Mouse (Mus musculus): ENCODE measurements at regions not wholly inside any gene's neighbourhood (a gene's known extent, or its start where the extent isn't known, plus 50 kb on each side); places are given as distances from the start of the nearest gene placed in this dataset.
A peak's percentile ranks its signal among the peaks of the same experiment; 100 is the strongest.

GRCm38 (mm10) chr4:56686141-56686540 is 53.7 kb upstream of the Gm26657 start:
- H3K4me1 ChIP-seq, result peaks cover 14% of the 10 kb centered on the region
- H3K27me3 ChIP-seq (ENCODE audit: low read depth, poor library complexity, severe bottlenecking), result peaks cover 10% of the 10 kb centered on the region
- H3K27ac ChIP-seq, result no peak overlapping the region
- H3K4me3 ChIP-seq, result no peak overlapping the region
- H3K36me3 ChIP-seq, result no peaks in the 10 kb centered on the region
- no peaks in the 10 kb centered on the region for H3K9me3 ChIP-seq (replicated peaks)
- 66% methylated on average over 8 of the region's 8 CpGs for WGBS
- DNase-seq (ENCODE audit: low spot score), result no peak

DNA sequence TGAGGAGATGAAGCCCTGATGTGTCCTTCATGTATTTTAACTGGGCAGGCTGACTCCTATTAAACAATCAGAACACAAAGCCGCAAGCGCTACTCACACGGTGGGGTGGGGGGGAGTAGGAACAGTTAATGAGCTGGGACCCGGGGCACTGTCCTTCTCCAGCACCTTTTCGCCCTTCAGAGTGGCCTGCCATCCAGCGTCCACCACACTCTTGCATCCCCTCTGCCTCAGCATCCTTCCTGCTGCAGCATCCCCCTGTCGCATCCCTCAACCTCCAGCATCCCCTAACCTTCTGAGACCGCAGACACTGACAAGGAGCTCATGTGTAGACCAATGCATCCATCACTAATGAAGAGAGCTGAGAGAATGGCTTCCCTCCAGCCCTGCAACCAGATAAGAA is 54.2 kb upstream of the Gm26657 start:
- Histone ChIP-seq H3K9me3 (replicated peaks) (no peaks in the 10 kb centered on the region), H3K4me3 (no peak overlapping the region), H3K27ac (no peak overlapping the region), H3K27me3 (ENCODE audit: low read depth, poor library complexity, severe bottlenecking) (peaks cover 10% of the 10 kb centered on the region), H3K36me3 (no peaks in the 10 kb centered on the region), H3K4me1 (peaks cover 18% of the 10 kb centered on the region)
- no peak for DNase-seq (ENCODE audit: low spot score)
- 52% methylated on average over 8 of the region's 8 CpGs for WGBS

DNA sequence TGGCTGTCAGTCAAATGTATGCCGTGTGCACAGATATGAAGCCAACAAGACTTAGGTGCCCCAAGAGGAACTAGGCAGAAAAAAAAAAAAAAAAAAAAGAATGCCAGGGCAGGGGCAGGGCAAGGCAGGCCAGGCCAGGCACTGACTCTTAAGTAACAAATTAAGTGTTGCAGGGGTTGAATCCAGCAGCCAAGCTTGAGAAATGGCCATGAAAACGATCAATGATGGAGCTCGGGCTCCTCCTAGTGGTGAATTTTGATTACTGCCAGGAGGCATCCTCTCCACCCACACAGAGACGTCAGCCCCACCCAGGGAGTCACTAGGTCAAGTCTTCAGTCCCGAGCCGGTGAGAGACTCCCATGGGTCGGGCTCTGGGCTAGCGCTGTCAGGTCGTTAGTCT is 54.7 kb upstream of the Gm26657 start:
- Histone ChIP-seq H3K9me3 (replicated peaks) (no peaks in the 10 kb centered on the region), H3K27ac (no peak overlapping the region), H3K36me3 (no peaks in the 10 kb centered on the region), H3K4me1 (peaks cover 23% of the 10 kb centered on the region), H3K27me3 (ENCODE audit: low read depth, poor library complexity, severe bottlenecking) (peaks cover 10% of the 10 kb centered on the region), H3K4me3 (no peak overlapping the region)
- WGBS, result 11% methylated on average over 9 of the region's 9 CpGs
- peak; percentile 90 for DNase-seq (ENCODE audit: low spot score)

DNA sequence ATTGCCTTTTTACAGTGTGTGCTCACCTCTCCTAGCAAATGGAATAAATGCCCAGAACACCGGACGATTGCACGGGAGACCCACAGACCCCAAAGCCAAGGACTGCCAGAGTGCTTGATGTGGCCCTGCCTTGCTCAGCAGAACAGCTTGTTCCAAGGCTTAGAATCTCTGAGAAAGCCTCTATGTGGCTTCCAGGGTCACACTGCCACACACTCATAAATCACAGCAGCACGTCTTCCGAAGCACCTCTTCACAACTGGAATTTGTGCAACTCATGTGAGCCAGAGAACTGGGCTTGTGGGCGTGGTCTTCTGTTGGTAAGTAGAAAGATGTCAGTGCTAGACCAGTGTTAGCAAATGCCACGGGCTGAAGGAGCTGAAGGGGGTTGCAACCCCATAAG is 55.8 kb upstream of the Gm26657 start:
- DNase-seq (ENCODE audit: low spot score), result no peak
- H3K4me1 ChIP-seq, result peaks cover 24% of the 10 kb centered on the region

GRCm38 (mm10) chr4:56681121-56681520 is 58.7 kb upstream of the Gm26657 start:
- Histone ChIP-seq H3K9me3 (replicated peaks) (no peaks in the 10 kb centered on the region), H3K36me3 (no peaks in the 10 kb centered on the region), H3K4me3 (no peak overlapping the region), H3K4me1 (peaks cover 24% of the 10 kb centered on the region), H3K27ac (no peak overlapping the region), H3K27me3 (ENCODE audit: low read depth, poor library complexity, severe bottlenecking) (peaks cover 6% of the 10 kb centered on the region)
- no peak for DNase-seq (ENCODE audit: low spot score)
- WGBS, result 76% methylated on average over 8 of the region's 8 CpGs

More for the DNA sequence above, 55.8 kb upstream of the Gm26657 start:
- Histone ChIP-seq H3K27ac (no peak overlapping the region), H3K9me3 (replicated peaks) (no peaks in the 10 kb centered on the region), H3K27me3 (ENCODE audit: low read depth, poor library complexity, severe bottlenecking) (peaks cover 10% of the 10 kb centered on the region), H3K36me3 (no peaks in the 10 kb centered on the region), H3K4me3 (no peak overlapping the region)
- WGBS, result 69% methylated on average over 7 of the region's 7 CpGs

DNA sequence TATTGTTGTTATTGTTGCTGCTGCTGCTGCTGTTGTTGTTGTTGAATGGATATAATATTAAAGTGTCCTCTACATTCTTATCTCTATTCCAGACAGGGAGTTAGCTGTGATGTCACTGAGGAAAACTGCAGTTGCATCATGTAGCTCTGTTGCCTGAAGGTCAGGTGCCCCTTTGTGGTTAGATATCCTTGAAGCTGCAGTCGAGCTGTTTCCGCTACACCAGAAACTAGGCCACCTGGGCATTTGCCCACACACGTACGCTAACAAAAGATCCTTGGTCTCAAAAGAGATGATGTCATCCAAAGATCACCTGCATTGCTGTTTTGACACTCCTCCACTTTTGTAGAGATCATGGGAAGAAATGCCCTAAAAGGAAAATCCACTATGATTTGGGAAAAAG is 66.0 kb upstream of the Gm26657 start:
- 93% methylated on average over 4 of the region's 4 CpGs for WGBS
- no peaks in the 10 kb centered on the region for H3K36me3 ChIP-seq
- no peak for DNase-seq (ENCODE audit: low spot score)
- no peak overlapping the region for H3K27ac ChIP-seq
- H3K4me3 ChIP-seq, result no peak overlapping the region
- H3K9me3 ChIP-seq (replicated peaks), result no peaks in the 10 kb centered on the region
- H3K27me3 ChIP-seq (ENCODE audit: low read depth, poor library complexity, severe bottlenecking), result no peaks in the 10 kb centered on the region
- no peaks in the 10 kb centered on the region for H3K4me1 ChIP-seq

- WGBS, result 87% methylated on average over 2 of the region's 2 CpGs
- H3K4me3 ChIP-seq, result no peak overlapping the region
- no peaks in the 10 kb centered on the region for H3K9me3 ChIP-seq (replicated peaks)
- no peaks in the 10 kb centered on the region for H3K27me3 ChIP-seq (ENCODE audit: low read depth, poor library complexity, severe bottlenecking)
- H3K36me3 ChIP-seq, result no peaks in the 10 kb centered on the region
- no peak for DNase-seq (ENCODE audit: low spot score)
- H3K4me1 ChIP-seq, result no peaks in the 10 kb centered on the region
- H3K27ac ChIP-seq, result no peak overlapping the region
Measured at GRCm38 (mm10) chr4:56664921-56665320, 74.9 kb upstream of the Gm26657 start.

GRCm38 (mm10) chr4:56661816-56662215 is 78.1 kb upstream of the Gm26657 start:
- WGBS, result 79% methylated on average over 5 of the region's 5 CpGs
- DNase-seq (ENCODE audit: low spot score), result no peak
- no peaks in the 10 kb centered on the region for H3K27me3 ChIP-seq (ENCODE audit: low read depth, poor library complexity, severe bottlenecking)

DNA sequence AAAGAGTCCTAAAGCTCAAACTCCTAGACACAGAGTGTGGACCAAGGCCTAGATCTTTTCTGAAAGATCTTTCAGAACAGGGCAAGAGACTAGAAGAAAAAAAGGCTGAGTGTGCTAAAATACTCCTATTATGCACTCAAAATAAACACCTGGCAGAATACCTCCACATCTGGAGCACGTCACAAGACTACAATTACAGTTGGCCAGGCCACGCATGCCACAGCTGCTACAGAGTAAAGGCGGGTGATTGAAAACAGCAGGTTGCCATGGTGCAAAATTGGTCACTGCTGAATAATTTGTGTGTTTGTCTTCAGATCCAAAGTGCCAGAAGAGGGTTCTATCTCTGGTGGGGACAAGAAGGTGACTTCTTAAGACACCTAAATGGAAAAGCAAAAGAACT is 82.8 kb upstream of the Gm26657 start:
- H3K27me3 ChIP-seq (ENCODE audit: low read depth, poor library complexity, severe bottlenecking), result no peaks in the 10 kb centered on the region
- no peak overlapping the region for H3K4me3 ChIP-seq
- DNase-seq (ENCODE audit: low spot score), result peak; percentile 56
- H3K4me1 ChIP-seq, result peaks cover 17% of the 10 kb centered on the region
- 45% methylated on average over 3 of the region's 3 CpGs for WGBS
- no peaks in the 10 kb centered on the region for H3K36me3 ChIP-seq
- no peak overlapping the region for H3K27ac ChIP-seq
- H3K9me3 ChIP-seq (replicated peaks), result no peaks in the 10 kb centered on the region

More at GRCm38 (mm10) chr4:56661816-56662215, 78.1 kb upstream of the Gm26657 start:
- no peaks in the 10 kb centered on the region for H3K36me3 ChIP-seq
- H3K9me3 ChIP-seq (replicated peaks), result no peaks in the 10 kb centered on the region
- no peak overlapping the region for H3K27ac ChIP-seq
- H3K4me1 ChIP-seq, result peaks cover 8% of the 10 kb centered on the region
- no peak overlapping the region for H3K4me3 ChIP-seq

DNA sequence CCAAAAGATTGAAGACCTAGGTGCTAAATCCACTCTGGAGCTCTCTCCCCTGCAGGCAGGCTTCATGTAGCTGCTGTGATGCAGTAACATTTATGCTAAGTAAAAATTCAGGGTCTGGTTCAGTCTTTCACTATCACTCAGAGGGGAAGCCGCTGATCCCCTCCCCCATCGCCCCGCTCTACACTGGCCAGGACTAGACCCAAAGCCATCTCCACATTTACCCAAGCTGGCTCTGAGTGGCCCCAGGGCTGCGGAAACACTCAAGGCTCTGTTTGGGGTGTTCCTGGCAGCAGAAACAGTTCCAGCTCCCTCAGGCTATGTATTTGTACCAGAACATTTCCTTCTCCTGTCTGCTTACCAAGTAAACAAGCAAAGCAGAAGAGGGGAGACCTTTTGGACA is 85.5 kb upstream of the Gm26657 start:
- Histone ChIP-seq H3K36me3 (no peaks in the 10 kb centered on the region), H3K27ac (peak overlapping the region; percentile 19; the same call in 1 of the 2 replicates), H3K4me3 (no peak overlapping the region), H3K27me3 (ENCODE audit: low read depth, poor library complexity, severe bottlenecking) (no peaks in the 10 kb centered on the region), H3K9me3 (replicated peaks) (no peaks in the 10 kb centered on the region), H3K4me1 (peaks cover 17% of the 10 kb centered on the region)
- DNase-seq (ENCODE audit: low spot score), result peak; percentile 29
- WGBS, result 83% methylated on average over 4 of the region's 4 CpGs

DNA sequence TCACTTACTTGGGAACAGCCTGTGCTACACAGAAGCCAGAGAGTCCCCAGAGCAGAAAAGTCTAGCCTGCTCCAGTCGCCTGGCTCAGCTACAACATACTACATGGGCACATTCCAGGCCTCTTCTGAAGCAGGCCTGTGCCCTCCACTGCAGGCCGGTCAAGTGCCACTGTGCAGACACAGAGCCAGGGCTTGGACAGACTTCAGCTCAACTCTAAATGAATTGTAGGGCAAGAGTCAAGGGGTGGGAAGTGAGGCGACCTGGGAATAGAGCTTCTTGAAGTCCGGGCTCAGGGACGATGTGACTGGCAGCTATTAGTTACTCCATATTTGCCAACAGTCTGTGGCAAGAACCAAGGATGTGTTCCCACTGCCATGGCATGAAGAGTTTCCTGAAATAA is 87.1 kb upstream of the Gm26657 start:
- Histone ChIP-seq H3K27ac (no peak overlapping the region), H3K36me3 (no peaks in the 10 kb centered on the region), H3K9me3 (replicated peaks) (no peaks in the 10 kb centered on the region), H3K4me3 (no peak overlapping the region), H3K27me3 (ENCODE audit: low read depth, poor library complexity, severe bottlenecking) (no peaks in the 10 kb centered on the region), H3K4me1 (peaks cover 17% of the 10 kb centered on the region)
- DNase-seq (ENCODE audit: low spot score), result peak; percentile 25
- WGBS, result 82% methylated on average over 5 of the region's 5 CpGs

GRCm38 (mm10) chr4:56649731-56650130 is 90.1 kb upstream of the Gm26657 start:
- 59% methylated on average over 1 of the region's 1 CpGs for WGBS
- no peak overlapping the region for H3K27ac ChIP-seq
- DNase-seq (ENCODE audit: low spot score), result no peak

DNA sequence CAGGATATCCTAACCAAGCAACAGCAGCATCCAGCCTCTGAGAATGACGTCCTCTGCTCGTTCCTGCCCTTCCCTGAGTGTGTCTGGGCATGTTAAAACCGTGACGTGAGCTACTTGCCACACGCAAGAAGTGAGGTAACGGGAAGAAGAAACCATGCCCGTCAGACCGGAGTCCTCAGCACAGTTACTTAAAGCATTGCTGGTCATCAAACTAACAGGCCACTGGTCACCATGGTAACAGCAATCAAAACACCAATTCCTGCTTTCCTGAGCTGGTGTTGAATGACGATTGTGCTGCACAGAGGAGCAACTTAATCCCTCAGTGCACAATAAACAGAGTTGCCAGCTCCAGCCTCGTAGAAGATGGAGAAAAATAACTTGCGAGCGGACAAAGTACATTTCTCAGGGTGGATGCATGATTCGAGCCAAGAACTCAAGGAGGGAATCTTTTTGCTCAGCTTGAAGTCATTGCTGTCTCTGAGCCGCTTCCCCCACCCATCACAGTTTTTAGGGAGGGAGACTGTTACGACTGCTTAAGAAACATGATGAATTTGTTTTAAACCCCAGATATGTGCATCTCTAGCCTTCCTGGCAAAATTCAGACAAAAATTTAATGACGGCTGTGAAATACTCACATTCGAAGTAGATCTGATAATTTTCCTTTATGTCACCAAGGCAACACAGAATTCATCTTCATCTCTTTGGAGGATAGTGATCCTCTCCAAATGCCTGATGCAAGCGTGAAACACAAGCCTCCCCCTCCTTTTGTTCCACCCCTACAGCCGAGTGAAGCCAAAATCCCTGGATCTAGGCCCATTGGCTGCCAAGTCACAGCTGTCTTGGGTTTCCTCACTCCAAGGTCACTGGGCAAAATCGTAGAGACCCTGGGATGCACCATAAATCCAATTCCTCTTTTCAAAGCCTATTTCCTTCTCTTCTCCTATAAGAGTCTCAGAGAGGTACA is 95.6 kb upstream of the Gm26657 start:
- Histone ChIP-seq H3K4me3 (0 out of 2 replicates have a peak overlapping the region, but pooled peaks have one; percentile 6), H3K9me3 (replicated peaks) (no peaks in the 10 kb centered on the region), H3K27ac (peak overlapping the region; percentile 30; the same call in 1 of the 2 replicates), H3K36me3 (no peaks in the 10 kb centered on the region), H3K27me3 (ENCODE audit: low read depth, poor library complexity, severe bottlenecking) (no peaks in the 10 kb centered on the region), H3K4me1 (peaks cover 22% of the 10 kb centered on the region; the same call in 1 of the 2 replicates)
- 50% methylated on average over 20 of the region's 20 CpGs for WGBS
- DNase-seq (ENCODE audit: low spot score), result peak; percentile 51

More at GRCm38 (mm10) chr4:56649731-56650130, 90.1 kb upstream of the Gm26657 start:
- H3K4me1 ChIP-seq, result peaks cover 9% of the 10 kb centered on the region
- H3K9me3 ChIP-seq (replicated peaks), result no peaks in the 10 kb centered on the region
- H3K27me3 ChIP-seq (ENCODE audit: low read depth, poor library complexity, severe bottlenecking), result no peaks in the 10 kb centered on the region
- H3K4me3 ChIP-seq, result no peak overlapping the region
- H3K36me3 ChIP-seq, result no peaks in the 10 kb centered on the region
